Mouse (Mus musculus) stomach, postnatal 0 days (tissue): ENCODE measurements around the gene Speg. TPM values are rescaled to one million over a fixed set of nuclear protein-coding genes. Genes with fewer than 3 reads are reported as not detected.

Source experiments
- ATAC-seq: fragments of 200-750 bp; cut with Nextera tagmentation; 2 replicates; pipeline ENCODE4 v1.8.0; 2017; ENCODE audit not compliant: low FRiP score, low TSS enrichment
- DNase-seq: peaks from one replicate; pipeline ENCODE4 v3.0.0-alpha.2; 2016; ENCODE audit warnings: low spot score
- H3K27ac ChIP-seq: fragments of 300-500 bp; sonication (generic); replicated peaks from 2 replicates; pipeline ENCODE4 v1.5.1; 2014; ENCODE audit warnings: mild to moderate bottlenecking, control low read depth
- H3K27me3 ChIP-seq: fragments of 300-500 bp; sonication (generic); 2 replicates; pipeline ENCODE4 v1.6.1; 2014; ENCODE audit warnings: low read length; ENCODE audit not compliant: control insufficient read depth, insufficient read depth
- H3K36me3 ChIP-seq: fragments of 300-500 bp; sonication (generic); 2 replicates; pipeline ENCODE4 v1.6.1; 2014; ENCODE audit warnings: low read length, mixed read lengths; ENCODE audit not compliant: control insufficient read depth, insufficient read depth
- H3K4me1 ChIP-seq: fragments of 300-500 bp; sonication (generic); replicated peaks from 2 replicates; pipeline ENCODE4 v1.6.1; 2014; ENCODE audit warnings: antibody characterized with exemption; ENCODE audit not compliant: control insufficient read depth, insufficient read depth
- H3K4me2 ChIP-seq: fragments of 300-500 bp; sonication (generic); replicated peaks from 2 replicates; pipeline ENCODE4 v1.6.1; 2014; ENCODE audit warnings: low read depth, mild to moderate bottlenecking, control low read depth, moderate library complexity
- H3K4me3 ChIP-seq: fragments of 300-500 bp; sonication (generic); 2 replicates; pipeline ENCODE4 v1.5.1; 2014; ENCODE audit warnings: low read depth, low read length, control low read depth
- H3K9ac ChIP-seq: fragments of 300-500 bp; sonication (generic); 2 replicates; pipeline ENCODE4 v1.6.1; 2014; ENCODE audit warnings: mild to moderate bottlenecking, low read length, control low read depth, mixed read lengths
- H3K9me3 ChIP-seq: fragments of 300-500 bp; sonication (generic); 2 replicates; pipeline ENCODE4 v1.6.1; 2016; ENCODE audit warnings: low read length; ENCODE audit not compliant: control insufficient read depth
- CTCF ChIP-seq: IDR thresholded peaks from 2 replicates; pipeline ENCODE4 v1.5.1; 2016; ENCODE audit warnings: antibody characterized with exemption, low read depth, mild to moderate bottlenecking, moderate library complexity
- EP300 ChIP-seq: optimal IDR thresholded peaks from 2 replicates; pipeline ENCODE3; 2016; ENCODE audit warnings: antibody characterized with exemption
- WGBS: fragments of 180-500 bp; shearing (Covaris S2); extraction: QIAGEN DNeasy Blood & Tissue Kit; methylation state at CpG from one replicate; pipeline ENCODE4 v1.1.7; 2014; 5-methylcytosine and 5-hydroxymethylcytosine counted together
- polyA plus RNA-seq: library from polyadenylated mRNA; unstranded; fragments of >200 nt; fragmentation: Nextera tagmentation; extraction: Ambion mirVana; gene quantifications from 2 replicates; pipeline ENCODE4 v1.2.1, GENCODE M21; 2015

Speg gene
- polyA plus RNA-seq, 1 experiment from 2014 or later = 30.0 TPM

GRCm38 (mm10) chr1:75442811-75443210 lies 67.7 kb downstream of the Speg start:
- DNase-seq (no peak), ATAC-seq (no peak)
- no peaks in the 10 kb centered on the region for H3K9me3 ChIP-seq
- H3K4me1 ChIP-seq = 0 out of 2 replicates have a peak, but pooled peaks cover 5% of the 10 kb centered on the region
- no peak overlapping the region for H3K4me3 ChIP-seq
- no peak overlapping the region for H3K4me2 ChIP-seq
- no peak for TF ChIP-seq CTCF
- no peak for TF ChIP-seq EP300
- peaks cover 2% of the 10 kb centered on the region; the same call in 1 of the 2 replicates for H3K27me3 ChIP-seq
- no peak overlapping the region for H3K27ac ChIP-seq
- no peak overlapping the region for H3K9ac ChIP-seq
- H3K36me3 ChIP-seq = peaks cover 13% of the 10 kb centered on the region
- 58% methylated on average over 8 of the region's 8 CpGs for WGBS

GRCm38 (mm10) chr1:75443247-75444024 lies 68.3 kb downstream of the Speg start:
- Histone ChIP-seq H3K27me3 (peaks cover 2% of the 10 kb centered on the region; the same call in 1 of the 2 replicates), H3K9me3 (no peaks in the 10 kb centered on the region), H3K27ac (no peak overlapping the region), H3K4me2 (no peak overlapping the region), H3K36me3 (peaks cover 13% of the 10 kb centered on the region), H3K4me1 (0 out of 2 replicates have a peak, but pooled peaks cover 5% of the 10 kb centered on the region), H3K4me3 (no peak overlapping the region), H3K9ac (no peak overlapping the region)
- no peak for ATAC-seq
- TF ChIP-seq CTCF (no peak), EP300 (no peak)
- no peak for DNase-seq
- 54% methylated on average over 13 of the region's 13 CpGs for WGBS

- 54% methylated on average over 3 of the region's 3 CpGs for WGBS
- Histone ChIP-seq H3K27ac (no peak overlapping the region), H3K4me3 (no peak overlapping the region), H3K9ac (no peak overlapping the region), H3K36me3 (peaks cover 13% of the 10 kb centered on the region), H3K9me3 (no peaks in the 10 kb centered on the region), H3K27me3 (peaks cover 2% of the 10 kb centered on the region; the same call in 1 of the 2 replicates), H3K4me1 (0 out of 2 replicates have a peak, but pooled peaks cover 5% of the 10 kb centered on the region), H3K4me2 (no peak overlapping the region)
- no peak for DNase-seq
- TF ChIP-seq EP300 (no peak), CTCF (no peak)
- no peak for ATAC-seq
Observed at GRCm38 (mm10) chr1:75444208-75444607, 69.1 kb downstream of the Speg start.

- Histone ChIP-seq H3K4me2 (peak overlapping the region; percentile 38; the same call in 1 of the 2 replicates), H3K4me1 (0 out of 2 replicates have a peak, but pooled peaks cover 6% of the 10 kb centered on the region), H3K4me3 (no peak overlapping the region), H3K36me3 (peaks cover 13% of the 10 kb centered on the region), H3K9ac (no peak overlapping the region), H3K27ac (no peak overlapping the region), H3K9me3 (no peaks in the 10 kb centered on the region), H3K27me3 (peaks cover 2% of the 10 kb centered on the region; the same call in 1 of the 2 replicates)
- 10% methylated on average over 9 of the region's 9 CpGs for WGBS
- ATAC-seq (no peak), DNase-seq (no peak)
- TF ChIP-seq CTCF = no peak
- no peak for TF ChIP-seq EP300
Observed at GRCm38 (mm10) chr1:75445141-75445701, 70.1 kb downstream of the Speg start.

- TF ChIP-seq EP300 (no peak), CTCF (peak; percentile 95)
- 1% methylated on average over 22 of the region's 22 CpGs for WGBS
- ATAC-seq = peak; percentile 46
- H3K4me1 ChIP-seq = 0 out of 2 replicates have a peak, but pooled peaks cover 7% of the 10 kb centered on the region
- peaks cover 13% of the 10 kb centered on the region for H3K36me3 ChIP-seq
- H3K9me3 ChIP-seq = no peaks in the 10 kb centered on the region
- H3K27me3 ChIP-seq = peaks cover 7% of the 10 kb centered on the region; the same call in 1 of the 2 replicates
- DNase-seq = peak; percentile 79
- H3K4me2 ChIP-seq = peak overlapping the region; percentile 38
- no peak overlapping the region for H3K27ac ChIP-seq
- H3K4me3 ChIP-seq = no peak overlapping the region
- no peak overlapping the region for H3K9ac ChIP-seq
Observed at GRCm38 (mm10) chr1:75445751-75446611, 70.9 kb downstream of the Speg start.
